Mouse (Mus musculus): ENCODE data around the gene Leng9.
"Not testable (repeated sequence)": the region's sequence is repeated elsewhere in the genome, so short reads cannot be mapped to it uniquely, and the experiment has no call there.

Gene Leng9

GRCm38 (mm10) chr7:4150059-4150541 is at the start of gene Leng9:
Gene Leng9 (minus strand): TSS chr7:4150374.
- no peak for DNase-seq (ENCODE audit: low spot score)

GRCm38 (mm10) chr7:4178438-4178837 is 28.3 kb upstream of the Leng9 start:
- DNase-seq (ENCODE audit: low spot score): no peak

DNA sequence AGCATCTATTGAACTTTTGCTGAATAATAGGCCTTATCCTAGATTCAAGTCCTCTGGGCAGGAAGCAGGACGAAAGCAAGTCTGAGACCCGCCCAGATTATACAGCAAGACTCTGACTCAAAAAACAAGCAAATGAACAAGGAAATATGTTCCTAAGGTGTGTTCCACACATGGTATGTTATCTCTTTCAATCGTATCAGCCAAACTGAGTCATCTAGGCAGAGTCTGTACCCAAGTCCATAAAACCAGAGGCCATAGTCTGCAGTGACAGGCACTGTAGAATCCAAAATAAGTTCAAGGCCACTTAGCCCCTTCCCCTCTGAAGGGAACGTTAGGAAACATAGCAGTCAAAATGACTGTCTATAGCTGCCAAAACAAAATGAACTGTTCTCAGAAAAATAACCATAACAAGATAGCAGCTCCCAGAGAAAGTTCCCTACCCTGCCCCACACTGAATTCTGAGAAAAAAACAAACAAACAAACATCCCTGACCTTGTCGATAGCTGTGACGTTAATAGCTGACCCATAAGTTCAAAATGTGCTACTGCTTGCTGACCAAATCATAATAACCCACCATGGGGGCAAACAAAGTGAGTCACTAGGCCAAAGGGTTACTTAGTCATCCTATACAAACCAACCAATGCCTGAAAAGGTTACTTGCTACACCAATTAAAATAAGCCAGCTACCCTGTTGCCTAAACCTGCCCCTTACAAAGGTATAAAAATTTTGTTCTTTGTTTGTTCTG is 20.2 kb upstream of the Leng9 start:
- no peak for DNase-seq (ENCODE audit: low spot score)

DNA sequence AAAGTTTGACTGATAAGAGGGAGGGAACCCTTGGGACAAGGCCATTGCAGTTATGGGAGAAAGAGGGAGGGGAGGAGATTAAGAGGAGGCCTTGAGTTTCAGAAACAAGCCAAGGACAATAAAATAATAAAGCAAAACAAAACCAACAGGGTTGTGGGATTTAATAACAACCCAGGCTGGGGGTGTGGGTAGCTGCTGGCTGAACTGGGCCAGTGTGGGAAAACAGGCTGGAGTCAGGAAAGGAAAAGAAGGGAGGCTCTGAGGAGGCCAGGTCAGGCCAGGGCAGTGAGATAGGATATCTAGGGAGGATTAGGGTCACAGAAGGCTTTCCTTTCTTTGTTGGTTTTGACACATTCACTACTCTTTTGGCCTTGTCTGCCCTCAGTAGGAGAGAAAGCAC is 16.9 kb upstream of the Leng9 start:
- no peak for DNase-seq (ENCODE audit: low spot score)

DNA sequence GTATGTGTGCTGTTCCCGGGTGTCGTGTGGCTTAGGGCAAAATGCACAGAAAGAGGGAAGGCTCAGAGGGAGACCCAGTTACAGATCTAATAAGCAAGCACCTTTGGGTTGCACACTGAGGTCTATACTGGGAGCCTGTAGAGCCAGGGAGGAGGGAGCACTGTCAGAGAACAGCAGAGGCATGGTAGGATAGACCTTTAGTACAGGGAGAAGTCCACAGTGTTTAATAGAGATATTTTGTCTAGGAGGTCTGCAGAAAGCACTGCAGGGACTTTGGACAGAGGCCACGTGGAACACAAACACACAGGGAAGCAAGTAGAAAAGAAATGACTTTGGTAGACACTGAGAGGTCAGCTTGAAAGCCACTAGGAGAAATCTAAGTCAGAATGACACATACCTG is 15.1 kb upstream of the Leng9 start:
- DNase-seq (ENCODE audit: low spot score): no peak

- DNase-seq (ENCODE audit: low spot score): no peak
These were observed 14.1 kb upstream of the Leng9 start, which contains the start of gene Cdc42ep5 for GRCm38 (mm10) chr7:4164090-4164910. Gene Cdc42ep5 (minus strand): TSS chr7:4164860.

GRCm38 (mm10) chr7:4163571-4164072 is 13.4 kb upstream of the Leng9 start:
- no peak for DNase-seq (ENCODE audit: low spot score)

DNA sequence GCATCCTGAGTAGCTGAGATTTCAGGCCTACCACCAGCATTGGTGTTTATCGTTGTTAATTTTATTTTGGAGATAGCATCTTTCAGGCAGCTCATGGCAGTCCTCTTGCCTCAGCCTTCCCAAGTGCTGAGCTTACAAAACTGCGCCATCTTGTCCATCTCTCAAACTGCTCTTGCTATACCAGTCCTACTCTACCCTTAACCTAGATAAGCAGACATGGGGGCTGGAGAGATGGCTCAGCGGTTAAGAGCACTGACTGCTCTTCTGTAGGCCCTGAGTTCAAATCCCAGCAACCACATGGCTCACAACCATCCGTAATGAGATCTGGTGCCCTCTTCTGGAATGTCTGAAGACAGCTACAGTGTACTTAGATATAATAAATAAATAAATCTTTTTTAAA is 11.4 kb upstream of the Leng9 start:
- DNase-seq (ENCODE audit: low spot score): not testable (repeated sequence)

GRCm38 (mm10) chr7:4154976-4155375 is 4.8 kb upstream of the Leng9 start:
- DNase-seq (ENCODE audit: low spot score): no peak

DNA sequence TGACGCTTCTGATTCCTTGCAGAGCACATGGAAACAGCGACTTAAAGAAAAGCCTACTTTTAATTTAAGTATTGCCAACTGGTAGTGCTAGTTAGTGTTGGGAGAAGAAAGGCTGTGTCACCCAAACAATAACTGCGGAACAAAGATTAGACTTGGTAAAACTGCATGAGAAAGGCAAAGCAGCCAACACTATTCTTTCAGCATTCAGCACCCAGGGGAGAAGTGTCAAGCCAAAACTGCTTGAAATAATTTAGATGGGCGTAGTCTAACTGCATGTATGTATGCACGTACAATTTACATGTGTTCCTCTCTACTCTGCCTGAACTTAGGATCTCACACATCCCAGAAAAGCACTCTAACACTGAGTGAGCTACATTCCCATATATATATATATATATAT is 4.2 kb upstream of the Leng9 start:
- DNase-seq (ENCODE audit: low spot score): no peak

DNA sequence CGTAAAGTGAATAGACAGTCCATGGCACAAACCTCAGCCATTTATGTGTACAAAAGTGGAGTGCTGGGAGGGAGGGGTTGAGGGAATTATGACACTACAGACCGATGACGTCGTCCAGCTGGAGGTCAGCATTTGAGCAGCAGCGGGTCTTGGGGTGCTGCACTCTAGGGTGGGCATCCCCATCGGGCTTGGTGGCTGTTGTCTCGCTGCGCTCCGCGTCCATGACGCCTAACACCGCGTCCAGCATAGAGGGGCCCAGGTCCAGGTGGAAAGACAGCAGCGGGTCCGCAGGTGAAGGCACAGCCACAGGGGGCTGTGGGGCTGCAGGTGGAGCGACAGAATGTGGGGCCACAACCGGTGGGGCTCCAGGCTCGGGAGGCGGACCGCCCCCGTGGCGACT is 1.1 kb upstream of the Leng9 start:
- no peak for DNase-seq (ENCODE audit: low spot score)

DNA sequence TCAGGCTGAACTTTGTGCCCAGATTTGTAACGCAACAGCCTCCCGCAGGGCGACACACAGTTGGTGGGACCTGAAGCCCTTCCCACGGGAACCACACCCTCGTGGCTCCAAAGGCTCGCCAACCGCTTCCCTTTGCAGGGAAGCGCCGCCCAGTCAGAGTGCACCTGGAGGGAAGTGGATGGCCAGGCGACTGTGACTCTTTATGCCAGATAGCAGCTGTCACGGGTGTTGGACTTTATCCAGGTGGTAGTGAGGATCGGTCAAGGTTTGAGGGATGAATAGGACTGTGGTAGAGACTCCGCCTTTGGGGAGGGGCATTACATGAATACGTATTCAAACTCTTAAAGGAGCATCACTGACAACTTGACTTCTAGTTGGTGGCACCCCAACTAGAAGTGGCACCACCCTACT is 642 bp upstream of the Leng9 start:
- peak; percentile 25 for DNase-seq (ENCODE audit: low spot score)

DNA sequence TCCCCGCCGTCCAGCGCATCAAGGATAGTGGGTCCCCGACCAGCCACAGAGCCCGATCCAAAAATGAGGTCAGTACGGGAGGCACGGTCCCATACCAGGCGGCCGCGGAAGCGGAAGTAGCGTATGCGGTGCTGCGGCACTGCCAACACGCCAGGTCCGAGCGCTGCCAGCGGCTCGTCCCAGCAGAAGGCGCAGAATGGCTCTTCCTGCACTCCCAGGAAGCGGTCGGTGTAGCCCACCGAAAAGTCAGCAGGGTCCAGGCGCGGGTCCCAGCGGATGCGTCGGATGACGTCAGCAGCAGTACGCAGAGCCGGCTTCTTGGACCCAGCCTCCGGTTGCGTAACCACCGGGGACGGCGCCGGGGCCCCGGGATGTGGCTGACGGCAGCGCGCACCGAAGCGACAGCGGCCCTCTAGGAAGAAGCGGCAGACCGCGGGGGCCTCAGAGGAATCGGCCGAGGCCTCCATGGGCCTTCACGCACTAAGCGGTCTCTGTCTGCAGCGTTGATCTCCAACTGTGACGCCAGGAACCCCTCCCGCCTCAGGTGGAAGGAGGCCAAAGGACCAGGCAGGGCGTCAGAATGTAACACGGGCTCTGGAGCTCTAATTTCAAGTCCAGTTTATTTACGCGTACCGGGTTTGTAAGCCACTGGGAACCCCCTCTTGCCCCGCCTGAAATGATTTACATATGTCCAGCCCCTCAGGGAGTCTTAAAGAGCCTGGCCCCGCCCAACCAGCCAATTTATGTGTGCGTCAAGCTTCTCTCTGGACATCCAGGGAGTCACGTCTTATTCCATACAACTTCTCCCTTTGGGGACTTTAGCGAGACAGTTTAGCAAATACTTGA is 742 bp downstream of the Leng9 start:
- peak; percentile 70 for DNase-seq (ENCODE audit: low spot score)

DNA sequence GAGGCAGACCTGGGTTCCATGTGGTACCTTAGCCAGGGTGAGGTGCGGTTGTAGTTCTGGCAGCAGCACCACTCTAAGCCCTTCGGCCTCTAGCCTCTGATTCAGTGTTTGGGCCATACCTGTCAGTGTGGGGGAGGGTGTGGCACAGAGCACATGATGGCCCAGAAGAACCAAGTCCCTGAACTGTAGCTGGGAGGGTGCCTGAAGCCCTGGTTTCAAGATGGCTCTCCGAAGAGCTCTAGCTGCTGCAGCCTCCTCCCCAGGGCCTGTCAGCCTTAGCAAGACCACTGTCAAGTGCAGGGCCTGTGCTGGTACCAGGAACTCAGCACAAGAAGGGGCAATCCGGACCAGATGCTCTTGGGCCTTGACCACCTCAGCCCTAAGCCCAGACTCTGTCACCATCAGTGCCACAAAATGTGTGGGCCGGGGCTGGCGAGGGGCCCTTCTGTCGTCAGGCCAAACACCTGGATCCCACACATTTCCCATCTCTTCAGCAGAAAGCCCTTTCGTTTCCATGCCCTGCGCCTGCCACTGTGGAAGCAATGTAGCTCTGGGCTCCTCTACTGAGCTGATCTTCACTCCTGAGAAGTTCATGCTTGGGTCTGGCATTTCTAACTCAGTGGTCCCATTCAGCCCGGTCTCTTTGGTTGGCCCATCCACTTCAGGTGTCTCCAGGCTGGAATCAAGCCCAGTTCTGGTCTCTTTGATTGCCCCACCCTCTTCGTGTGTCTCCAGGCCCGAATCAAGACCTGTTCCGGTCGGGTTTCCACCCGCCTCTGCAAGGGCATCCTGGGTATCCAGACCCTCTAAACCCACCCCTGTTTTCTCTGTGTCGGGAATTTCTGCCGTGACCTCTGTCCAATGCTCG is 1.6 kb downstream of the Leng9 start:
- no peak for DNase-seq (ENCODE audit: low spot score)

GRCm38 (mm10) chr7:4147836-4148235 is 2.3 kb downstream of the Leng9 start:
- DNase-seq (ENCODE audit: low spot score): no peak

GRCm38 (mm10) chr7:4147371-4147770 is 2.8 kb downstream of the Leng9 start:
- no peak for DNase-seq (ENCODE audit: low spot score)

DNA sequence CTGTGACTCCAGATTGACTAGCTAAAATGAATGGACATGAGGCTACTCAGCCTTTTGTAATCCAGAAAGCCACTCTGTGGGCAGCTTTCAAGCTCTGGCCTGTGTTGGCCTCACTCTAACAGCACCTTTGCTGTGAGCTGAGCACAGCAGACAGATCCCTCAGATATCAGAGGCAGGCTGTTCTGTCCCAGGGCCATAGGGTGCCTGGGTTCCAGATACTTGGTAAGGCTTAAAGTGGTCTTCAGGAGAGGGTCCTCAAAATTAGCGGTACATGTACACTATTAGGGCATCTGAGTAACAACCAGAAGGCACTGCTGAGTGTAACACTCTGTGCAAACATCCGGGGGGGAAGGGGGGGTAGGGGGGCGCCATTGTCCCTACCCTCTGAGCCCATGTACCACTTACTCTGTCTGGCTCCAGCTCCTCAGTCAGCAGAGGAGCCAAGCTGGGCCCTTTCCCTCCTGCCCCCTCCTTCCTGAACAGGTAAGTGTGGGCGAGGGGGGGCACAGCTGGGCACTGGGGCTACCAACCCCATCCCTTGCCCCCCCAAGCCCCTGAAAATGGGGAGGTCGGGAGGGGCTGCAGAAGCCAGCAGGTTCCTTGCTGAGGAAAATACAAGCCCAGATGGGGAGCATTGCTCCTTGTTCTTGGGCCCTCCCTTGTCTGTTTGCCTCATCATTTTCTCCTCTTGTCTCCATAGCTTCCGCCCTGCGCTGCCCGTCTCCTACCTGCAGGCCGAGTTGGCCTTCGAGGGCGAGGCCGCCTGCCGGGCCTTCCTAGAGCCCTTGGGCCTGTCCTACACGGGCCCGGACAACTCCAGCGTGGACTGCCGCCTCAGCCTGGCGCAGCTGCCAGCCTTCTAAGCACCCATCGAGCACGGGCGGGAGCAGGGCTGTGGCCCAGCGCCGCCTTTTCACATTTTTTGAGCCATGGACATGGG is 3.7 kb downstream of the Leng9 start:
- no peak for DNase-seq (ENCODE audit: low spot score)

GRCm38 (mm10) chr7:4145552-4146190 is 4.5 kb downstream of the Leng9 start:
- peak; percentile 37 for DNase-seq (ENCODE audit: low spot score)

- DNase-seq (ENCODE audit: low spot score): no peak
These were observed 5.2 kb downstream of the Leng9 start for GRCm38 (mm10) chr7:4144766-4145551.
